Mouse (Mus musculus) stomach, postnatal 0 days (tissue): ENCODE measurements around the gene Gpx5. TPM values are rescaled to one million over a fixed set of nuclear protein-coding genes. Genes with fewer than 3 reads are reported as not detected.
A peak's percentile ranks its signal among the peaks of the same experiment; 100 is the strongest.

ENCODE experiments used
- ATAC-seq: fragments of 200-750 bp; cut with Nextera tagmentation; 2 replicates; pipeline ENCODE4 v1.8.0; 2017; ENCODE audit not compliant: low FRiP score, low TSS enrichment
- DNase-seq: peaks from one replicate; pipeline ENCODE4 v3.0.0-alpha.2; 2016; ENCODE audit warnings: low spot score
- H3K27ac ChIP-seq: fragments of 300-500 bp; sonication (generic); replicated peaks from 2 replicates; pipeline ENCODE4 v1.5.1; 2014; ENCODE audit warnings: mild to moderate bottlenecking, control low read depth
- H3K27me3 ChIP-seq: fragments of 300-500 bp; sonication (generic); 2 replicates; pipeline ENCODE4 v1.6.1; 2014; ENCODE audit warnings: low read length; ENCODE audit not compliant: control insufficient read depth, insufficient read depth
- H3K36me3 ChIP-seq: fragments of 300-500 bp; sonication (generic); 2 replicates; pipeline ENCODE4 v1.6.1; 2014; ENCODE audit warnings: low read length, mixed read lengths; ENCODE audit not compliant: control insufficient read depth, insufficient read depth
- H3K4me1 ChIP-seq: fragments of 300-500 bp; sonication (generic); replicated peaks from 2 replicates; pipeline ENCODE4 v1.6.1; 2014; ENCODE audit warnings: antibody characterized with exemption; ENCODE audit not compliant: control insufficient read depth, insufficient read depth
- H3K4me2 ChIP-seq: fragments of 300-500 bp; sonication (generic); replicated peaks from 2 replicates; pipeline ENCODE4 v1.6.1; 2014; ENCODE audit warnings: low read depth, mild to moderate bottlenecking, control low read depth, moderate library complexity
- H3K4me3 ChIP-seq: fragments of 300-500 bp; sonication (generic); 2 replicates; pipeline ENCODE4 v1.5.1; 2014; ENCODE audit warnings: low read depth, low read length, control low read depth
- H3K9ac ChIP-seq: fragments of 300-500 bp; sonication (generic); 2 replicates; pipeline ENCODE4 v1.6.1; 2014; ENCODE audit warnings: mild to moderate bottlenecking, low read length, control low read depth, mixed read lengths
- H3K9me3 ChIP-seq: fragments of 300-500 bp; sonication (generic); 2 replicates; pipeline ENCODE4 v1.6.1; 2016; ENCODE audit warnings: low read length; ENCODE audit not compliant: control insufficient read depth
- CTCF ChIP-seq: IDR thresholded peaks from 2 replicates; pipeline ENCODE4 v1.5.1; 2016; ENCODE audit warnings: antibody characterized with exemption, low read depth, mild to moderate bottlenecking, moderate library complexity
- EP300 ChIP-seq: optimal IDR thresholded peaks from 2 replicates; pipeline ENCODE3; 2016; ENCODE audit warnings: antibody characterized with exemption
- WGBS: fragments of 180-500 bp; shearing (Covaris S2); extraction: QIAGEN DNeasy Blood & Tissue Kit; methylation state at CpG from one replicate; pipeline ENCODE4 v1.1.7; 2014; 5-methylcytosine and 5-hydroxymethylcytosine counted together
- polyA plus RNA-seq: library from polyadenylated mRNA; unstranded; fragments of >200 nt; fragmentation: Nextera tagmentation; extraction: Ambion mirVana; gene quantifications from 2 replicates; pipeline ENCODE4 v1.2.1, GENCODE M21; 2015

The Gpx5 gene
- polyA plus RNA-seq = 0.06 TPM in 1 of 2 replicates, not detected in the other

DNA sequence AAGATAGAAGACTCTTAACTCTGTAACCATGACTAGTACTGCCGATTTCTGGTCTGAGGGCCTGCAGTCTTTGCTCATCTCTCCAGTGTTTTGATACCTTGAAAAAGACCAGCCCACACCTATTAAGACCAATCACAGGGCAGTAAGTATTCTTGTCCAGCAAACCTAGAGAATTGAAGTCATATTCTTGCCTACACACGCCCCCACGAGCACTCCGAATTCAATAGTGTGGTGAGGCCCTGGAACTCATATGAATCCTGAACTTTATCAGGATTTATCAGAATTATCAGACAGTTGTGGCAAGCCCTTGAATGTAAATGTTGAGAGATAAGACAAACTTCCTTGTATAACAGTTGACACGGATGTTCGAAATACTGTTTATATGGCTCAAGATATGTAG, at the start of gene Gpx5:
Gene Gpx5 (minus strand): TSS at position 101 of the 400 bp plus-strand sequence.
- no peaks in the 10 kb centered on the region for H3K36me3 ChIP-seq
- TF ChIP-seq CTCF (no peak), EP300 (no peak)
- WGBS = 85% methylated on average over 6 of the region's 6 CpGs
- ATAC-seq = no peak
- no peaks in the 10 kb centered on the region for H3K9me3 ChIP-seq
- H3K27me3 ChIP-seq = no peaks in the 10 kb centered on the region
- no peak within 1 kb of the TSS for H3K4me2 ChIP-seq
- DNase-seq = no peak
- H3K4me3 ChIP-seq = no peak within 1 kb of the TSS
- no peak within 1 kb of the TSS for H3K27ac ChIP-seq
- no peak within 1 kb of the TSS for H3K9ac ChIP-seq
- no peaks in the 10 kb centered on the region for H3K4me1 ChIP-seq

DNA sequence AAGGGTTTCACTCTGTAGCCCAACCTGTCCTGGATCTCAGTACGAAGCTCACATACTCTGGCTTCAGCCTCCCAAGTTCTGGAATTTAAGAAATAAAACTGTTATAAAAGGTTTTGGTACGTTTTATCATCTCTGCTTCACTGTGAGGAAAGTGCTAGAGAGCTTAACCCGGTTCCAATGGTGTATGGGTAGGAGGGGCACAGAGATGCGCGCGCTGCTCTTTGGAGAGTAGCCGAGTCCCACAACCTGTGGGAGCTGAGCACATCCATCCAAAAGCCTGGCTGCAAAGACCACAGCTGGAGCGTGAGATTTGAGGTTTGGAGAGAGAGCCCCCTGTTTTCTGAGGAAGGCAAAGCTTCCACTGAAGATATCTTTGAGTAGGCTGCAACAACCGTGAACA, 34.9 kb upstream of the Gpx5 start:
- WGBS = 1% methylated on average over 9 of the region's 9 CpGs
- no peak for ATAC-seq
- Histone ChIP-seq H3K9me3 (no peaks in the 10 kb centered on the region), H3K4me2 (peak overlapping the region; percentile 57), H3K9ac (no peak overlapping the region), H3K4me3 (peak overlapping the region; percentile 41), H3K4me1 (no peaks in the 10 kb centered on the region), H3K36me3 (no peaks in the 10 kb centered on the region), H3K27me3 (no peaks in the 10 kb centered on the region), H3K27ac (no peak overlapping the region)
- TF ChIP-seq CTCF = no peak
- TF ChIP-seq EP300 = no peak
- peak; percentile 18 for DNase-seq

DNA sequence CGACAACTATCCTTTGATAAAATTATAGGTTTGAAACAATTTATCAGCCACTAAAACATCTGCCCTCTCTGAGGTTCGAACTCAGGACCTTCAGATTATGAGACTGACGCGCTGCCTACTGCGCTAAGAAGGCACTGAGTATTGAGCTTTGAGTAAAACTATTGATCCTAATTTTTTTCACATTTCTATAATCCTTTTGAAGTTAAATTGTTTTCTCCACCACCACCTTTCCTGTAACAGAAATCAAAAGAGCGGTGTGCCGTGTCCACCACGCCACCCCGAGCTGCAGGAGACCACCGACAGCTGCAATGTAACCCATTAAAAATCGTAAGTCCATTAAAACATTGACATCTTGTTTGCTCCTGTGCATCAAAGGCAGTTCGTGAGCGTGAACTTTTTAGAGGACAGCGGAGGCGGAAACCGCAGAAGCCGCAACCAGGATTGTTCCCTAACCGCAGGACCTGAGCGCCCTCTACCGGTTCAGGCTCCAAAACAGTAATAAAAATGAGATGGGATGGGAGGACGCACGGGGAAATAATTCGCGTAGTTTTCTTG, 34.2 kb upstream of the Gpx5 start:
- TF ChIP-seq CTCF (peak; percentile 91), EP300 (no peak)
- Histone ChIP-seq H3K4me3 (peak overlapping the region; percentile 41), H3K9ac (0 out of 2 replicates have a peak overlapping the region, but pooled peaks have one; percentile 13), H3K27me3 (no peaks in the 10 kb centered on the region; the same call in 1 of the 2 replicates), H3K27ac (no peak overlapping the region), H3K4me1 (no peaks in the 10 kb centered on the region), H3K4me2 (peak overlapping the region; percentile 57), H3K36me3 (no peaks in the 10 kb centered on the region), H3K9me3 (no peaks in the 10 kb centered on the region)
- DNase-seq (peak; percentile 85), ATAC-seq (peak; percentile 32; the same call in 1 of the 2 replicates)
- WGBS = under 1% methylated on average over 24 of the region's 24 CpGs

DNA sequence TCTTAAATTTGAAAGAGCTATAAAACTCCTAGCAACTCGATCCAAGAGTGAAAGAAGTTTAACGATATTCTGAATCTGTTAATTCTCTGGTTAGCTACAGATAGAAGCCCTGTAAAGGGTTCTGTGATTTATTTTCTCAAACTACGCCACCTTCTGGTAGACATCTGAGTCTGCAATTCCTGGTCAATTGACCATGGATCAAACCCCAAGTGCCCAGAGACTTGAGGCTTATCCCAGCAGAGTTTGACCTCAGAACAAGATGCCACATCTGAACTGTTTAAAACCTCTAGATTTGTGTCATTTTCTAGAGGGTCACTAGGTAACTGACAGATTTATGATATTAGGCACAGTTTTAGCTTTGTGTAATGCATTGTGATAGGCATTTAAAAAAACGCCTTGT, 33.7 kb upstream of the Gpx5 start:
- Histone ChIP-seq H3K4me3 (no peak overlapping the region), H3K27ac (no peak overlapping the region), H3K27me3 (no peaks in the 10 kb centered on the region; the same call in 1 of the 2 replicates), H3K4me1 (no peaks in the 10 kb centered on the region), H3K36me3 (no peaks in the 10 kb centered on the region), H3K9ac (no peak overlapping the region), H3K4me2 (no peak overlapping the region; the same call in 1 of the 2 replicates), H3K9me3 (no peaks in the 10 kb centered on the region)
- TF ChIP-seq EP300 (no peak), CTCF (peak; percentile 72)
- no peak for ATAC-seq
- 12% methylated on average over 4 of the region's 4 CpGs for WGBS
- no peak for DNase-seq

DNA sequence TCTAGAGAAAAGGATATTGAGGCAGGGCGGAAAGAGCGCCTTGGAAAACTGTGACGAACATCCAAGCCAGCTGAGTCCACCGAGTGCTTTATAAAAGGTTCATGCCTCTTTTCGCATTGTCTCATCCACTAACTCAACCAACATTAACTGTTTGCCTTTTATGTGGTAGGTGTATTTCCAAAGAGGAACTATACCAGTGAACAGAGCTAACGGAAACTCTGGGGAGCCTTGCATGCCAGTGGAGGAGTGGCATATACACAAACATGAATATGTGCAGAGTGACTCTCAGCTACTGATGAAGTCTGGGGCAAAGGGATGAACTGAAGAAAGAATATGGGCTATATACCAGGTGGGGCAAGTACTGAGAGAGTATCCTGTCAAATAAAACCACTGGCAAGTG, 30.9 kb upstream of the Gpx5 start:
- TF ChIP-seq EP300 (no peak), CTCF (no peak)
- H3K4me2 ChIP-seq = no peak overlapping the region
- no peaks in the 10 kb centered on the region for H3K36me3 ChIP-seq
- H3K4me3 ChIP-seq = no peak overlapping the region
- H3K4me1 ChIP-seq = no peaks in the 10 kb centered on the region
- H3K27ac ChIP-seq = no peak overlapping the region
- no peak for ATAC-seq
- no peaks in the 10 kb centered on the region; the same call in 1 of the 2 replicates for H3K27me3 ChIP-seq
- no peak overlapping the region for H3K9ac ChIP-seq
- whole genome bisulfite sequencing = 62% methylated on average over 6 of the region's 6 CpGs
- no peak for DNase-seq
- H3K9me3 ChIP-seq = no peaks in the 10 kb centered on the region
